Mouse (Mus musculus) A20 (cell line): ENCODE data around the gene Gm20388.
A peak's percentile ranks its signal among the peaks of the same experiment; 100 is the strongest.

Experiments
- DNase-seq: peaks from one replicate; pipeline ENCODE4 v3.0.0-alpha.2; 2011; ENCODE audit warnings: low read depth, low spot score

Gm20388 gene

GRCm38 (mm10) chr8:121047441-121047840, 1136.8 kb downstream of the Gm20388 start:
- peak; percentile 42 for DNase-seq

GRCm38 (mm10) chr8:121058081-121058480, 1147.4 kb downstream of the Gm20388 start:
- no peak for DNase-seq

GRCm38 (mm10) chr8:121059098-121059497, 1148.5 kb downstream of the Gm20388 start:
- no peak for DNase-seq

- no peak for DNase-seq
These were observed 1151.9 kb downstream of the Gm20388 start for GRCm38 (mm10) chr8:121062521-121062920.

GRCm38 (mm10) chr8:121063649-121064048, 1153.0 kb downstream of the Gm20388 start:
- DNase-seq, result no peak

GRCm38 (mm10) chr8:121071454-121071853, 1160.8 kb downstream of the Gm20388 start:
- no peak for DNase-seq

- no peak for DNase-seq
These were observed 1161.9 kb downstream of the Gm20388 start for GRCm38 (mm10) chr8:121072406-121073130.

- no peak for DNase-seq
These were observed 1162.8 kb downstream of the Gm20388 start for GRCm38 (mm10) chr8:121073174-121074107.

GRCm38 (mm10) chr8:121074108-121074847, 1163.6 kb downstream of the Gm20388 start:
- no peak for DNase-seq

GRCm38 (mm10) chr8:121074848-121075145, 1164.2 kb downstream of the Gm20388 start:
- no peak for DNase-seq

GRCm38 (mm10) chr8:121075936-121076335, 1165.3 kb downstream of the Gm20388 start:
- no peak for DNase-seq

GRCm38 (mm10) chr8:121076555-121076954, 1165.9 kb downstream of the Gm20388 start:
- DNase-seq, result no peak

- no peak for DNase-seq
These were observed 1168.1 kb downstream of the Gm20388 start for GRCm38 (mm10) chr8:121078721-121079120.

GRCm38 (mm10) chr8:121079201-121079600, 1168.6 kb downstream of the Gm20388 start:
- no peak for DNase-seq

GRCm38 (mm10) chr8:121079944-121080343, 1169.3 kb downstream of the Gm20388 start:
- no peak for DNase-seq

GRCm38 (mm10) chr8:121080361-121081090, 1169.9 kb downstream of the Gm20388 start:
- DNase-seq, result no peak

GRCm38 (mm10) chr8:121081398-121081797, 1170.8 kb downstream of the Gm20388 start:
- DNase-seq, result no peak

GRCm38 (mm10) chr8:121082218-121083092, 1171.8 kb downstream of the Gm20388 start:
- no peak for DNase-seq

- DNase-seq, result no peak
These were observed 1172.7 kb downstream of the Gm20388 start for GRCm38 (mm10) chr8:121083093-121083935.

GRCm38 (mm10) chr8:121083936-121084209, 1173.2 kb downstream of the Gm20388 start:
- no peak for DNase-seq
